Mouse (Mus musculus) kidney, adult 18-20 months (tissue): ENCODE results near the gene Anapc16.

Source experiments
- DNase-seq: peaks from one replicate; pipeline ENCODE4 v3.0.0; 2021

Gene Anapc16

GRCm38 (mm10) chr10:59967309-59967942, 35.5 kb downstream of the Anapc16 start:
- peak; percentile 83 for DNase-seq

GRCm38 (mm10) chr10:59966743-59967142, 36.2 kb downstream of the Anapc16 start:
- no peak for DNase-seq

- DNase-seq, result no peak
Measured at GRCm38 (mm10) chr10:59965788-59966187, 37.1 kb downstream of the Anapc16 start.

GRCm38 (mm10) chr10:59965362-59965695, 37.6 kb downstream of the Anapc16 start:
- no peak for DNase-seq

- DNase-seq, result no peak
Measured at GRCm38 (mm10) chr10:59964504-59965361, 38.2 kb downstream of the Anapc16 start.

GRCm38 (mm10) chr10:59963609-59964008, 39.3 kb downstream of the Anapc16 start:
- no peak for DNase-seq

GRCm38 (mm10) chr10:59959517-59959916, 43.4 kb downstream of the Anapc16 start:
- DNase-seq, result no peak

- no peak for DNase-seq
Measured at GRCm38 (mm10) chr10:59958458-59958857, 44.5 kb downstream of the Anapc16 start.

- DNase-seq, result no peak
Measured at GRCm38 (mm10) chr10:59957171-59958149, 45.5 kb downstream of the Anapc16 start.

- DNase-seq, result no peak
Measured at GRCm38 (mm10) chr10:59956681-59957080, 46.3 kb downstream of the Anapc16 start.

GRCm38 (mm10) chr10:59953564-59954039, 49.3 kb downstream of the Anapc16 start:
- no peak for DNase-seq

GRCm38 (mm10) chr10:59952781-59953563, 50.0 kb downstream of the Anapc16 start:
- DNase-seq, result no peak

GRCm38 (mm10) chr10:59952152-59952780, 50.7 kb downstream of the Anapc16 start:
- DNase-seq, result no peak

GRCm38 (mm10) chr10:59951211-59952151, 51.5 kb downstream of the Anapc16 start, which contains the start of gene Ddit4:
Gene Ddit4 (minus strand): TSS chr10:59951834.
- DNase-seq, result peak; percentile 99

GRCm38 (mm10) chr10:59950716-59951191, 52.2 kb downstream of the Anapc16 start:
- DNase-seq, result peak; percentile 89

- DNase-seq, result no peak
Measured at GRCm38 (mm10) chr10:59949783-59950605, 52.9 kb downstream of the Anapc16 start.

GRCm38 (mm10) chr10:59949255-59949648, 53.7 kb downstream of the Anapc16 start:
- peak; percentile 68 for DNase-seq

GRCm38 (mm10) chr10:59948363-59949254, 54.3 kb downstream of the Anapc16 start:
- DNase-seq, result no peak
